Mouse (Mus musculus): Measurements from ENCODE around the gene Zbtb9.

Gene Zbtb9

DNA sequence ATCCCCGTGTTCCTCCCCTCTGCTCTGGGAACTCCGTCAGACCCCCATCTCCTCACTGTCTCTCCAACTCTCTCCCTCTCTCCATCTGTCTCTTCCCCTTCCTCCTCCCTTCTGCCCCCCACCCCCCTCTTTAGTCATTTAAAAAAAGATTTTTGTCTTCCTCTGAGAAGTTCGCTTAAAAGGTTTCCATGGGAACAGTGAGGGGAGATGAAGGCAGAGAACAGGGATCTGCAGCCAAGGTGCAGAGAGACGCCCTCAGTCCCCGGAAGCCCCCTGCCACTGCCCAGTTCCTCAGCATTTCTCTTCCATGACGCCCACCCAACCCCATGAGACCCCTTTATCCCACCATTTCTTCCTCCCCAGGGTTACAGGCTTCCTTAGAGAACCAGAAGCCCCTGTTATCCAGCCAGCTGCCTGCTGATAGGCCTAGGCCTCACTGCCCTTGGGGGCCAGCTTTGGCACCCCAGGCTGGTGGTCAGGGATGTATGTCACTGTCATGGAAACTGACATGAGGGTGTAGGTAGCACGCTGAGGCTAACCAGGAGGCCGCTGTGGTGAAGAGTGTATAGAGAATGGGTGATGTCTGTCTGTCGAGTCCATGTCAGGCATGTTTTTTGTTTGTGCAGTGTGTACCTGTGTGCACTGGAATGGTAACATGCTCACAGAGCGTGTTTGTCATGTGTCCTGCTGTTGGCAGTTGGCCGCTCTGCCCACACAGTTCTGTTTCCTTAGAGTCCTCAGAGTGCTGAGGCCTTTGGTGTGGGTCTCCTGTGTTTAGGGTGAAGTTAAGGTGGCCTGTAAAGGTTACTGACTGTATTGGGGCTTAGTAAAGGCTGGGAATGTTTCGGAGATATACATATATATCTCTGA is 25.5 kb upstream of the Zbtb9 start:
- DNase-seq (ENCODE audit: low spot score) = no peak

DNA sequence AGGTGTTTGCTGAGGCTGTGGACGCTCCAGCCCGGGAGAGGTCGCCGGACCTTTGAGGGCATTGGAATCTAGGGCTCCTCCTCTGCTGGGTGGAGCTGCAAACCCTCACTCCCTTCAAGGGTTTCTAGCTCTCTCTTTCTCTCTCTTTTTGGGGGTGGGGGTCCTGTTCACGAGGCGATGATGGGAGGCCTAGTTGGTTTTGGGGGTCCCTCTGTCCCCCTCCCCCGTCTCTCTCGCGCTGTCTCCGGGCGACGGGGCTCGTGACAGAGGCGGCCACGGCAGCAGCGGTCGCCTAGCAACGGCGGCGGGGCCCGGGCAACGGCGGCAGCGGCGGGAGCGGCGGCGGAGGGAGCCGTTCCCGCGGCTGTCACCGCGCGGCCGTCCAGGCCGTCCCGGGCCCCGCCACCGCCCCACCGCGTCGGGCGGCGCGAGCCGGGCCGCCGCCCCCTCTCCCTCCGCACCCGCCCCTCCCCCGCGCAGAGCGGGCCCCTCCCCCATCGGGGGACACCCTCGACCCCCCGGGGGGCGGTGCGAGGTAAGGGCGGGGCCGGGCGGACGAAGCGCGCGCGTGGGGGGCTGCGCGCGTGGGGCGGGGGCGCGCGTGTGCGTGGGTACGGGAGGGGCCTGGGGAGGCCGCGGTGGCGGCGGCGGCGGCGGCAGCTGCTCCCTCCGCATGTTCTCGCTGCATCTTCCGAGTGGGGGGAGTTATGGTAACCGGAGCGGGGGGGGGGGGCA is 24.5 kb upstream of the Zbtb9 start:
- no peak for DNase-seq (ENCODE audit: low spot score)

DNA sequence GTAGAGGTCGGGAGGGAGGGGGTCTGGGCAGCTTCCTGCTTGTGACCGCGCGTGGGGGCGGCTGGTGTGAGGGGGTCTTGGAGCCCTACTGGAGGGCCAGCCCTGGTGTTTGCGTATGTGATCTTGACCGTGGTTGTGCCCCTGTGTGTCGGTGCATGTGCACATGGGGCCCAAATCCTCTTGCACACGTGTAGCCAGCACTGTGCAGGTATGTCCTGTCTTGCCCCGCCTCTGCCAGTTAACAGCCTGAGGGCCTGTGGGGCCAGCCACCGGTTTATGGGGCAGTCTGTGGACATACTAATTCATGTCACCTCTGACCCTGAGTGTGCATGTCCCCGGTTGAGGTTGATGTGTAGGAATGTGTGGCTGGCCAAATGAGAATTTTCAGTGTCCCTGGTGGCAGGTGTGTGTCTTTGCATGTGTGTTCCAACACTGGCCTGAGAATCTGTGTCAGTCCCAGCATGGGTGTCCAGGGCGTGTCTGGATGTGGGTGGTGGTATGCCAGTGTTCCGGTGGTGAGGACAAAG is 23.9 kb upstream of the Zbtb9 start:
- no peak for DNase-seq (ENCODE audit: low spot score)

DNA sequence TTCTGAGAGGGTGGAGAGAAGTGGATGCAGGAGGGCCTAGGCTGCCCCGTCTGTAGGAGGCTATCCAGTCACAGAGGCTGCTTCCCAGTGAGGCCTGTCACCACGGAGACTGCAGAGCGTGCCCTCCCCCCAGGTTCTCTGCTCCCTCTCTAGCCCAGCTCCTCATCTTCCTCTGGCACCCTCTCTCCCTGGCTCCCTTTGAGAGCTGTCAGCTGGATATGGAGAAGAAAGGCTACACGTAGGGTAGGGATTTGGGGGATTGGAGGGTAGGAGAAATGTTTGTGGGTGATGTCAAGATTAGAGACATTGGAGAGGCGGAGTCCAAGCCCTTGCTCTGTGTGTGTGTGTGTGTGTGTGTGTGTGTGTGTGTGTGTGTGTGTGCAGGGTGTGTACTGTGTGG is 23.1 kb upstream of the Zbtb9 start:
- no peak for DNase-seq (ENCODE audit: low spot score)

DNA sequence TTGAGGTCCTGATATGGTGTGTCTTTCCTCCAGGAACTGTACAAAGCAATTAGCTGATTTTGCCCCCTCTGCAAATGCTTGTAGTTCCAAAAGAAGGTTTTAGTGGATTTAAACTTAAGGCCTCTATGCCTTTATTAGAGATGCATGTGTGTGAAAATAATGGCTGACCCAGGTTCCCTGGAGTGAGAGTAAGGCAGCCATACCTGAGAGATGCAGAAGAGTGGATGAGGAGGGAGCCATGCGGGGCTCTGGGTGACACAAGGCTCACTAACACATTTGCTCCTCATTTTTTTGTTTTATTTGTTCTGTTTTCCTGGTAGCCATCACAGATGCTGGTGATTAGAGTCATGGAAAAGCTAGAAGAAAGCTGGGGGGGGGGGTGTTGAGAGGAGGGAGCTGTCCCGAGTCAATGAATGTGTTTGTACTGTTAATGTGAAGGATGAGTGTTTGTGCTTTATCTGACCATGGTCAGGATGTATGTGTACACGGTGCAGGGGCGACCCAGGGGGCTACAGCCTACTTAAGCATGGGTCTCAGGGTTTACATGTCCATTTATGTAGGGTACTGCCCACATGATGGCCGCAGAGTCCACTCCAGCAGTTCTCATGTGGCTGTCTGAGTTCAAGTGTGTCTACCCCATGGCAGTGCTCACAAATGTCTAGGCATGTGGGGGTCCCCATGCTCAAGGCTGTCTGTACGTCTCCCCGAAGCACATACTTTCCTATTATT is 22.2 kb upstream of the Zbtb9 start:
- no peak for DNase-seq (ENCODE audit: low spot score)

GRCm38 (mm10) chr17:26951406-26951805 is 21.6 kb upstream of the Zbtb9 start:
- DNase-seq (ENCODE audit: low spot score) = no peak

- no peak for DNase-seq (ENCODE audit: low spot score)
Observed at GRCm38 (mm10) chr17:26951952-26952877, 20.8 kb upstream of the Zbtb9 start.

GRCm38 (mm10) chr17:26953201-26953600 is 19.8 kb upstream of the Zbtb9 start:
- no peak for DNase-seq (ENCODE audit: low spot score)

GRCm38 (mm10) chr17:26953726-26954125 is 19.2 kb upstream of the Zbtb9 start:
- DNase-seq (ENCODE audit: low spot score) = no peak

DNA sequence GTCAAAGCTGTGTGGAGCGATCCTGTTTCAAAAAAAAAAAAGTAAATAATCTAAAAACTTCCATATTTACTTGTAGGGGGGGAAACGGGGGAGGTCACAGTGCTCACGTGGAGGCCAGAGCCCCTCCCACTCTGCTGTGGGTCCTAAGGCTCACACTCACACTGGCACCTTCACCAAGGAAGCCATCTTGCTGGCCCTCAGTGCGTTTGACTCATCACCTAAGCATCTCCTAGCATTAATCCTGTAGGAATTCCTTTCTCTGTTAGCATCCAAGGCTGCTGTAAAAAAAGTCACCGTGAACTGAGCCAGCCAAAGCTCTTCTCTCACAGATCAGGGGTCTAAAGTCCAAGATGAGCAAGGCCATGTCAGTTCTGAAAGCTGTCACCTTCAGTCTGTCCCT is 16.7 kb upstream of the Zbtb9 start:
- no peak for DNase-seq (ENCODE audit: low spot score)

- DNase-seq (ENCODE audit: low spot score) = peak; percentile 83
Observed at GRCm38 (mm10) chr17:26956895-26957294, 16.1 kb upstream of the Zbtb9 start.

GRCm38 (mm10) chr17:26957872-26958271 is 15.1 kb upstream of the Zbtb9 start:
- no peak for DNase-seq (ENCODE audit: low spot score)

GRCm38 (mm10) chr17:26958880-26959279 is 14.1 kb upstream of the Zbtb9 start:
- DNase-seq (ENCODE audit: low spot score) = no peak

DNA sequence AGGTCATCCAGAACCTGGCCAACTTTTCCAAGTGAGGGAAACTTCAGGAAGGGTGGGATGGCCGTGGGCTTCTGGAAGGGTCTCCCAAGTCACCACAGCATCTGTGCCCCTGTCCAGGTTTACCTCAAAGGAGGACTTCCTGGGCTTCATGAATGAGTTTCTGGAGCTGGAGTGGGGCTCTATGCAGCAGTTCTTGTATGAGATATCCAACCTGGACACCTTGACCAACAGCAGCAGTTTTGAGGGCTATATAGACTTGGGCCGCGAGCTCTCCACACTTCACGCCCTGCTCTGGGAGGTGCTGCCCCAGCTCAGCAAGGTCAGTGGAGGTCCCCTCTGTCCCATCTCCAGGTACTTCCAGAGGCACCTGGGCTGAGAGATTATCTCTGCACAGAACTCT is 13.2 kb upstream of the Zbtb9 start:
- DNase-seq (ENCODE audit: low spot score) = no peak

- DNase-seq (ENCODE audit: low spot score) = no peak
Observed at GRCm38 (mm10) chr17:26961572-26962240, 11.3 kb upstream of the Zbtb9 start.

GRCm38 (mm10) chr17:26966993-26967392 is 6.0 kb upstream of the Zbtb9 start:
- no peak for DNase-seq (ENCODE audit: low spot score)

GRCm38 (mm10) chr17:26967477-26967876 is 5.5 kb upstream of the Zbtb9 start:
- DNase-seq (ENCODE audit: low spot score) = no peak

- no peak for DNase-seq (ENCODE audit: low spot score)
Observed at GRCm38 (mm10) chr17:26968200-26968611, 4.8 kb upstream of the Zbtb9 start.

DNA sequence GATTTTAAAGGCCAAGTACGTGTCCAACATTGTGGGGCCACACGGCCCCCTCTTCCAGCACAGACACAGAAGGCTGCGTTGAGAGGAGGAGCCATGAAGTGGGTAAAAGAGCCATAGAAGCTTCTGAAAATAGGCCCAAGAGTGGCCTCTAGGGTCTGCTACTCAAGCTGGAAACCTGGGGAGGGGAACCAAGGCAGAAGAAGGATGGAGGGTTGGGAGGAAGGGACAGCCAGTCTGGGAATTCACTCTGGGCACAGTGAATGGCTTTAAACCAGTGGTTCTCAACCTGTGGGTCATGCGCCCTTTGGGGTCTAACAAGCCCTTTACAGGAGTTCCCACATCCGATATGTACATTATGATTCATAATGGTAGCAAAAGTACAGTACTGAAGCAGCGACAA is 3.7 kb upstream of the Zbtb9 start:
- no peak for DNase-seq (ENCODE audit: low spot score)

DNA sequence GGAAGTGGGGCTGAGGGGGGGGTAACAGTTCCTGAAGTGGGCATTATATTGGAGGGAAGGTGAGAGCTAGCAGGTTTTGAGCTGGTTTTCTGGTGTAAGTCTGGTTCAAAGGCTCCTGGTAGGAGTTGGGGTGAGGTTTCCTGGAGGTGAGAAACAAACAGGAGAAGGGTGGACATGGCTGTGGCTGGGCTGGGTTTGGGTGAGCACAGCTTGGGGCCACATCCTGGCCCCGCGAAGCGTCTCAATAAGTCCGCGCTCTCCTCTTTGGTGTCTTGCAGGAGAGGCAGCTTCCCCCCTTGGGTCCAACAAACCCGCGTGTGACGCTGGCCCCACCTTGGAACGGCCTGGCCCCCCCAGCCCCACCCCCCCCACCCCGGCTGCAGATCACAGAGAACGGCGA is 2.7 kb upstream of the Zbtb9 start:
- DNase-seq (ENCODE audit: low spot score) = no peak
